Mouse (Mus musculus) limb, embryonic 10.5 days (tissue): ENCODE measurements at regions not wholly inside any gene's neighbourhood (a gene's known extent, or its start where the extent isn't known, plus 50 kb on each side); places are given as distances from the start of the nearest gene placed in this dataset.

Source experiments
- DNase-seq: peaks from one replicate; pipeline ENCODE4 v3.0.0-alpha.2; 2017; ENCODE audit warnings: low spot score
- H3K27ac ChIP-seq: fragments of 300-500 bp; sonication (generic); 2 replicates; pipeline ENCODE4 v1.5.1; 2016; ENCODE audit warnings: mild to moderate bottlenecking
- H3K27me3 ChIP-seq: fragments of 300-500 bp; sonication (generic); 2 replicates; pipeline ENCODE4 v1.6.1; 2016; ENCODE audit warnings: low read depth, mild to moderate bottlenecking; ENCODE audit not compliant: poor library complexity, severe bottlenecking
- H3K36me3 ChIP-seq: fragments of 300-500 bp; sonication (generic); 2 replicates; pipeline ENCODE4 v1.6.1; 2016; ENCODE audit warnings: mild to moderate bottlenecking, moderate library complexity
- H3K4me1 ChIP-seq: fragments of 300-500 bp; sonication (generic); 2 replicates; pipeline ENCODE4 v1.6.1; 2016
- H3K4me3 ChIP-seq: fragments of 300-500 bp; sonication (generic); 2 replicates; pipeline ENCODE4 v1.5.1; 2016; ENCODE audit warnings: mild to moderate bottlenecking, moderate library complexity
- H3K9me3 ChIP-seq: fragments of 300-500 bp; sonication (generic); replicated peaks from 2 replicates; pipeline ENCODE4 v1.6.1; 2016; ENCODE audit warnings: mild to moderate bottlenecking
- WGBS: fragments of 180-500 bp; shearing (Covaris S2); methylation state at CpG from one replicate; pipeline ENCODE4 v1.1.7; 2016; 5-methylcytosine and 5-hydroxymethylcytosine counted together

- H3K4me3 ChIP-seq: no peak overlapping the region
- no peaks in the 10 kb centered on the region for H3K36me3 ChIP-seq
- 51% methylated on average over 4 of the region's 4 CpGs for WGBS
- no peak for DNase-seq
- H3K27me3 ChIP-seq: no peaks in the 10 kb centered on the region
- H3K4me1 ChIP-seq: peaks cover 24% of the 10 kb centered on the region
- peak overlapping the region; percentile 46; the same call in 1 of the 2 replicates for H3K27ac ChIP-seq
- no peaks in the 10 kb centered on the region for H3K9me3 ChIP-seq
Observed at GRCm38 (mm10) chr10:9438366-9438765, 236.6 kb downstream of the Samd5 start.

GRCm38 (mm10) chr10:9429085-9429484 lies 245.9 kb downstream of the Samd5 start:
- H3K27ac ChIP-seq: no peak overlapping the region
- no peak overlapping the region for H3K4me3 ChIP-seq
- H3K9me3 ChIP-seq: no peaks in the 10 kb centered on the region
- no peaks in the 10 kb centered on the region for H3K36me3 ChIP-seq
- WGBS: 88% methylated on average over 2 of the region's 2 CpGs
- H3K27me3 ChIP-seq: no peaks in the 10 kb centered on the region
- DNase-seq: no peak
- H3K4me1 ChIP-seq: no peaks in the 10 kb centered on the region

GRCm38 (mm10) chr10:9420741-9421140 lies 254.3 kb downstream of the Samd5 start:
- H3K36me3 ChIP-seq: no peaks in the 10 kb centered on the region
- no peaks in the 10 kb centered on the region for H3K4me1 ChIP-seq
- no peaks in the 10 kb centered on the region for H3K27me3 ChIP-seq
- no peak overlapping the region for H3K27ac ChIP-seq
- WGBS: 91% methylated on average over 4 of the region's 4 CpGs
- no peaks in the 10 kb centered on the region for H3K9me3 ChIP-seq
- DNase-seq: no peak
- no peak overlapping the region for H3K4me3 ChIP-seq

GRCm38 (mm10) chr10:9416685-9417084 lies 258.3 kb downstream of the Samd5 start:
- Histone ChIP-seq H3K27me3 (no peaks in the 10 kb centered on the region), H3K27ac (no peak overlapping the region), H3K4me3 (no peak overlapping the region), H3K9me3 (no peaks in the 10 kb centered on the region), H3K36me3 (no peaks in the 10 kb centered on the region), H3K4me1 (no peaks in the 10 kb centered on the region)
- no peak for DNase-seq
- 96% methylated on average over 5 of the region's 5 CpGs for WGBS

- 84% methylated on average over 4 of the region's 4 CpGs for WGBS
- Histone ChIP-seq H3K9me3 (no peaks in the 10 kb centered on the region), H3K36me3 (no peaks in the 10 kb centered on the region), H3K4me3 (no peak overlapping the region), H3K4me1 (0 out of 2 replicates have a peak, but pooled peaks cover 2% of the 10 kb centered on the region), H3K27me3 (no peaks in the 10 kb centered on the region), H3K27ac (no peak overlapping the region)
- no peak for DNase-seq
Observed at GRCm38 (mm10) chr10:9406101-9406500, 268.9 kb downstream of the Samd5 start.

GRCm38 (mm10) chr10:9405417-9405816 lies 269.6 kb downstream of the Samd5 start:
- 97% methylated on average over 2 of the region's 2 CpGs for WGBS
- H3K27me3 ChIP-seq: no peaks in the 10 kb centered on the region

GRCm38 (mm10) chr10:9404963-9405362 lies 270.0 kb downstream of the Samd5 start:
- WGBS: 92% methylated on average over 6 of the region's 6 CpGs
- DNase-seq: no peak
- no peak overlapping the region for H3K4me3 ChIP-seq
- H3K27ac ChIP-seq: no peak overlapping the region
- H3K9me3 ChIP-seq: no peaks in the 10 kb centered on the region
- no peaks in the 10 kb centered on the region for H3K36me3 ChIP-seq
- H3K27me3 ChIP-seq: no peaks in the 10 kb centered on the region
- H3K4me1 ChIP-seq: 0 out of 2 replicates have a peak, but pooled peaks cover 6% of the 10 kb centered on the region

More at GRCm38 (mm10) chr10:9405417-9405816, 269.6 kb downstream of the Samd5 start:
- H3K27ac ChIP-seq: no peak overlapping the region
- DNase-seq: no peak
- H3K36me3 ChIP-seq: no peaks in the 10 kb centered on the region
- H3K4me1 ChIP-seq: 0 out of 2 replicates have a peak, but pooled peaks cover 6% of the 10 kb centered on the region
- no peaks in the 10 kb centered on the region for H3K9me3 ChIP-seq
- H3K4me3 ChIP-seq: no peak overlapping the region

GRCm38 (mm10) chr10:9400911-9401617 lies 273.9 kb downstream of the Samd5 start:
- Histone ChIP-seq H3K9me3 (no peaks in the 10 kb centered on the region), H3K4me3 (no peak overlapping the region), H3K27me3 (no peaks in the 10 kb centered on the region), H3K27ac (no peak overlapping the region), H3K36me3 (no peaks in the 10 kb centered on the region), H3K4me1 (0 out of 2 replicates have a peak, but pooled peaks cover 6% of the 10 kb centered on the region)
- DNase-seq: no peak
- WGBS: 77% methylated on average over 15 of the region's 15 CpGs

- no peak for DNase-seq
- WGBS: 81% methylated on average over 7 of the region's 7 CpGs
- H3K27me3 ChIP-seq: no peaks in the 10 kb centered on the region
- no peaks in the 10 kb centered on the region for H3K36me3 ChIP-seq
- H3K27ac ChIP-seq: no peak overlapping the region
- peaks cover 9% of the 10 kb centered on the region for H3K4me1 ChIP-seq
- no peaks in the 10 kb centered on the region for H3K9me3 ChIP-seq
- no peak overlapping the region for H3K4me3 ChIP-seq
Observed at GRCm38 (mm10) chr10:9377440-9378101, 297.4 kb downstream of the Samd5 start.

- Histone ChIP-seq H3K36me3 (no peaks in the 10 kb centered on the region), H3K9me3 (no peaks in the 10 kb centered on the region), H3K4me1 (no peaks in the 10 kb centered on the region), H3K27me3 (no peaks in the 10 kb centered on the region), H3K27ac (no peak overlapping the region), H3K4me3 (no peak overlapping the region)
- 67% methylated on average over 1 of the region's 1 CpGs for WGBS
- DNase-seq: no peak
Observed at GRCm38 (mm10) chr10:9362306-9362865, 312.6 kb downstream of the Samd5 start.

- Histone ChIP-seq H3K4me3 (no peak overlapping the region), H3K9me3 (no peaks in the 10 kb centered on the region), H3K4me1 (no peaks in the 10 kb centered on the region), H3K27me3 (no peaks in the 10 kb centered on the region), H3K36me3 (no peaks in the 10 kb centered on the region), H3K27ac (no peak overlapping the region)
- no peak for DNase-seq
- 81% methylated on average over 8 of the region's 8 CpGs for WGBS
Observed at GRCm38 (mm10) chr10:9338207-9338801, 336.7 kb downstream of the Samd5 start.

- no peak for DNase-seq
- WGBS: 78% methylated on average over 10 of the region's 10 CpGs
Observed at GRCm38 (mm10) chr10:9334245-9334845, 340.7 kb downstream of the Samd5 start.

More at GRCm38 (mm10) chr10:9334245-9334845, 340.7 kb downstream of the Samd5 start:
- no peaks in the 10 kb centered on the region for H3K4me1 ChIP-seq
- H3K27ac ChIP-seq: no peak overlapping the region
- no peaks in the 10 kb centered on the region for H3K9me3 ChIP-seq
- H3K36me3 ChIP-seq: no peaks in the 10 kb centered on the region
- H3K27me3 ChIP-seq: no peaks in the 10 kb centered on the region
- H3K4me3 ChIP-seq: no peak overlapping the region
